Mouse (Mus musculus) heart, postnatal 0 days (tissue): ENCODE results near the gene Gpd2. TPM values are rescaled to one million over a fixed set of nuclear protein-coding genes. Genes with fewer than 3 reads are reported as not detected.
A peak's percentile ranks its signal among the peaks of the same experiment; 100 is the strongest.

Experiments used
- ATAC-seq: fragments of 200-750 bp; cut with Nextera tagmentation; 2 replicates; pipeline ENCODE4 v1.8.0; 2017; ENCODE audit warnings: low read depth, moderate number of reproducible peaks, moderate library complexity; ENCODE audit not compliant: insufficient read depth
- DNase-seq: peaks from one replicate; pipeline ENCODE4 v3.0.0-alpha.2; 2016; ENCODE audit warnings: low spot score
- H3K27ac ChIP-seq: fragments of 300-500 bp; sonication (generic); 2 replicates; pipeline ENCODE4 v1.5.1; 2014; ENCODE audit warnings: low read depth, mild to moderate bottlenecking
- H3K27me3 ChIP-seq: fragments of 300-500 bp; sonication (generic); 2 replicates; pipeline ENCODE4 v1.6.1; 2014; ENCODE audit warnings: low read length, mixed read lengths; ENCODE audit not compliant: control insufficient read depth, insufficient read depth
- H3K36me3 ChIP-seq: fragments of 300-500 bp; sonication (generic); replicated peaks from 2 replicates; pipeline ENCODE4 v1.6.1; 2014; ENCODE audit warnings: low read length, mixed read lengths; ENCODE audit not compliant: control insufficient read depth, insufficient read depth
- H3K4me1 ChIP-seq: fragments of 300-500 bp; sonication (generic); 2 replicates; pipeline ENCODE4 v1.6.1; 2014; ENCODE audit warnings: antibody characterized with exemption; ENCODE audit not compliant: control insufficient read depth, insufficient read depth
- H3K4me2 ChIP-seq: fragments of 300-500 bp; sonication (generic); 2 replicates; pipeline ENCODE4 v1.6.1; 2014; ENCODE audit warnings: low read depth, mild to moderate bottlenecking, low read length, moderate library complexity
- H3K4me3 ChIP-seq: fragments of 300-500 bp; sonication (generic); 2 replicates; pipeline ENCODE4 v1.5.1; 2014; ENCODE audit warnings: low read depth, low read length
- H3K9ac ChIP-seq: fragments of 300-500 bp; sonication (generic); replicated peaks from 2 replicates; pipeline ENCODE4 v1.6.1; 2014; ENCODE audit warnings: low read depth, low read length, mixed read lengths
- H3K9me3 ChIP-seq: fragments of 300-500 bp; sonication (generic); replicated peaks from 2 replicates; pipeline ENCODE4 v1.6.1; 2016; ENCODE audit warnings: low read length; ENCODE audit not compliant: control insufficient read depth
- CTCF ChIP-seq: IDR thresholded peaks from 2 replicates; pipeline ENCODE4 v1.5.1; 2016; ENCODE audit warnings: antibody characterized with exemption, control low read depth, low read depth
- EP300 ChIP-seq: IDR thresholded peaks from 2 replicates; pipeline ENCODE4 v1.6.1; 2016; ENCODE audit warnings: antibody characterized with exemption, low read depth
- WGBS: fragments of 180-500 bp; shearing (Covaris S2); extraction: QIAGEN DNeasy Blood & Tissue Kit; methylation state at CpG from one replicate; pipeline ENCODE4 v1.1.7; 2014; 5-methylcytosine and 5-hydroxymethylcytosine counted together
- polyA plus RNA-seq: library from polyadenylated mRNA; unstranded; fragments of >200 nt; fragmentation: Nextera tagmentation; extraction: Ambion mirVana; gene quantifications from 2 replicates; pipeline ENCODE4 v1.2.1, GENCODE M21; 2015
- total RNA-seq: library from RNA; depleted of rRNA; stranded (reverse); fragments of >200 nt; gene quantifications from 2 replicates; pipeline ENCODE4 v1.2.3, GENCODE M21; 2014; ENCODE audit warnings: low replicate concordance

The Gpd2 gene
- total and polyA plus RNA-seq, 2 experiments from 2014 or later: 9.0 to 10.6 TPM

GRCm38 (mm10) chr2:57342910-57343309 is 105.5 kb downstream of the Gpd2 start:
- no peak overlapping the region for H3K9ac ChIP-seq
- no peak for ATAC-seq
- H3K27me3 ChIP-seq: no peaks in the 10 kb centered on the region
- no peaks in the 10 kb centered on the region for H3K4me1 ChIP-seq
- DNase-seq: no peak
- H3K27ac ChIP-seq: no peak overlapping the region
- H3K4me2 ChIP-seq: no peak overlapping the region
- H3K36me3 ChIP-seq: no peaks in the 10 kb centered on the region
- no peak overlapping the region for H3K4me3 ChIP-seq
- 48% methylated on average over 1 of the region's 1 CpGs for WGBS
- H3K9me3 ChIP-seq: no peaks in the 10 kb centered on the region
- no peak for TF ChIP-seq CTCF
- no peak for TF ChIP-seq EP300

- ATAC-seq (no peak), DNase-seq (peak; percentile 22)
- Histone ChIP-seq H3K4me3 (no peak overlapping the region), H3K4me1 (peaks cover 10% of the 10 kb centered on the region; the same call in 1 of the 2 replicates), H3K36me3 (no peaks in the 10 kb centered on the region), H3K9me3 (no peaks in the 10 kb centered on the region), H3K9ac (no peak overlapping the region), H3K4me2 (peak overlapping the region; percentile 47), H3K27ac (no peak overlapping the region), H3K27me3 (no peaks in the 10 kb centered on the region)
- 26% methylated on average over 9 of the region's 9 CpGs for WGBS
- TF ChIP-seq EP300 (no peak), CTCF (no peak)
These were observed 113.2 kb downstream of the Gpd2 start for GRCm38 (mm10) chr2:57350615-57351014.

GRCm38 (mm10) chr2:57353722-57354432 is 116.4 kb downstream of the Gpd2 start:
- Histone ChIP-seq H3K9ac (no peak overlapping the region), H3K4me3 (no peak overlapping the region), H3K4me1 (peaks cover 10% of the 10 kb centered on the region; the same call in 1 of the 2 replicates), H3K9me3 (no peaks in the 10 kb centered on the region), H3K4me2 (no peak overlapping the region), H3K27me3 (no peaks in the 10 kb centered on the region), H3K36me3 (no peaks in the 10 kb centered on the region), H3K27ac (no peak overlapping the region)
- no peak for TF ChIP-seq CTCF
- TF ChIP-seq EP300: no peak
- WGBS: 66% methylated on average over 9 of the region's 9 CpGs
- no peak for ATAC-seq
- no peak for DNase-seq

GRCm38 (mm10) chr2:57354848-57355247 is 117.4 kb downstream of the Gpd2 start:
- H3K9me3 ChIP-seq: no peaks in the 10 kb centered on the region
- H3K27me3 ChIP-seq: no peaks in the 10 kb centered on the region
- peaks cover 3% of the 10 kb centered on the region; the same call in 1 of the 2 replicates for H3K4me1 ChIP-seq
- DNase-seq: no peak
- H3K36me3 ChIP-seq: no peaks in the 10 kb centered on the region
- 80% methylated on average over 3 of the region's 3 CpGs for WGBS
- no peak overlapping the region for H3K4me2 ChIP-seq
- no peak for TF ChIP-seq CTCF
- no peak for TF ChIP-seq EP300
- no peak overlapping the region for H3K9ac ChIP-seq
- ATAC-seq: no peak
- H3K27ac ChIP-seq: no peak overlapping the region
- no peak overlapping the region for H3K4me3 ChIP-seq

GRCm38 (mm10) chr2:57356222-57356822 is 118.9 kb downstream of the Gpd2 start:
- H3K4me2 ChIP-seq: no peak overlapping the region
- no peak for TF ChIP-seq CTCF
- TF ChIP-seq EP300: no peak
- 76% methylated on average over 12 of the region's 12 CpGs for WGBS

GRCm38 (mm10) chr2:57362503-57362902 is 125.1 kb downstream of the Gpd2 start:
- H3K36me3 ChIP-seq: no peaks in the 10 kb centered on the region
- DNase-seq: no peak
- ATAC-seq: no peak

More at GRCm38 (mm10) chr2:57356222-57356822, 118.9 kb downstream of the Gpd2 start:
- ATAC-seq (no peak), DNase-seq (no peak)
- Histone ChIP-seq H3K27ac (no peak overlapping the region), H3K36me3 (no peaks in the 10 kb centered on the region), H3K9ac (no peak overlapping the region), H3K4me3 (no peak overlapping the region), H3K4me1 (no peaks in the 10 kb centered on the region), H3K27me3 (no peaks in the 10 kb centered on the region), H3K9me3 (no peaks in the 10 kb centered on the region)

More at GRCm38 (mm10) chr2:57362503-57362902, 125.1 kb downstream of the Gpd2 start:
- H3K27me3 ChIP-seq: no peaks in the 10 kb centered on the region
- H3K9me3 ChIP-seq: no peaks in the 10 kb centered on the region
- 75% methylated on average over 3 of the region's 3 CpGs for WGBS
- H3K4me1 ChIP-seq: no peaks in the 10 kb centered on the region
- H3K4me3 ChIP-seq: no peak overlapping the region
- no peak overlapping the region for H3K9ac ChIP-seq
- no peak for TF ChIP-seq EP300
- 0 out of 2 replicates have a peak, but pooled peaks have one; percentile 17 for TF ChIP-seq CTCF
- H3K4me2 ChIP-seq: no peak overlapping the region
- no peak overlapping the region for H3K27ac ChIP-seq
